Mouse (Mus musculus) intestine, embryonic 14.5 days (tissue): Measurements from ENCODE around the gene Gm48551. TPM values are rescaled to one million over a fixed set of nuclear protein-coding genes. Genes with fewer than 3 reads are reported as not detected.
A peak's percentile ranks its signal among the peaks of the same experiment; 100 is the strongest.

ENCODE experiments used
- ATAC-seq: fragments of 200-750 bp; cut with Nextera tagmentation; replicated peaks from 2 replicates; pipeline ENCODE4 v1.8.0; 2017; ENCODE audit warnings: low read depth, moderate number of reproducible peaks, moderate TSS enrichment, moderate library complexity; ENCODE audit not compliant: low FRiP score, low TSS enrichment
- DNase-seq: peaks from one replicate; pipeline ENCODE4 v3.0.0-alpha.2; 2018; ENCODE audit warnings: low spot score
- H3K27ac ChIP-seq: fragments of 300-500 bp; sonication (generic); 2 replicates; pipeline ENCODE4 v1.5.1; 2014; ENCODE audit warnings: low read depth, mild to moderate bottlenecking, control low read depth
- H3K27me3 ChIP-seq: fragments of 300-500 bp; sonication (generic); replicated peaks from 2 replicates; pipeline ENCODE4 v1.6.1; 2014; ENCODE audit warnings: low read length, control low read depth; ENCODE audit not compliant: control insufficient read depth, insufficient read depth
- H3K36me3 ChIP-seq: fragments of 300-500 bp; sonication (generic); 2 replicates; pipeline ENCODE4 v1.6.1; 2014; ENCODE audit warnings: low read length, control low read depth; ENCODE audit not compliant: control insufficient read depth, insufficient read depth
- H3K4me1 ChIP-seq: fragments of 300-500 bp; sonication (generic); replicated peaks from 2 replicates; pipeline ENCODE4 v1.6.1; 2014; ENCODE audit warnings: low read length, control low read depth, mixed read lengths; ENCODE audit not compliant: control insufficient read depth, insufficient read depth
- H3K4me2 ChIP-seq: fragments of 300-500 bp; sonication (generic); 2 replicates; pipeline ENCODE4 v1.6.1; 2014; ENCODE audit warnings: low read length
- H3K4me3 ChIP-seq: fragments of 300-500 bp; sonication (generic); 2 replicates; pipeline ENCODE4 v1.5.1; 2014; ENCODE audit warnings: low read depth, low read length, control low read depth, mixed read lengths
- H3K9ac ChIP-seq: fragments of 300-500 bp; sonication (generic); 2 replicates; pipeline ENCODE4 v1.6.1; 2014; ENCODE audit warnings: mild to moderate bottlenecking, low read length
- H3K9me3 ChIP-seq: fragments of 300-500 bp; sonication (generic); 2 replicates; pipeline ENCODE4 v1.6.1; 2016; ENCODE audit warnings: low read length, control low read depth; ENCODE audit not compliant: control insufficient read depth
- WGBS: fragments of 180-500 bp; shearing (Covaris S2); extraction: QIAGEN DNeasy Blood & Tissue Kit; methylation state at CpG from one replicate; pipeline ENCODE4 v1.1.7; 2014; 5-methylcytosine and 5-hydroxymethylcytosine counted together
- polyA plus RNA-seq: library from polyadenylated mRNA; unstranded; fragments of >200 nt; fragmentation: Nextera tagmentation; extraction: Ambion mirVana; gene quantifications from 2 replicates; pipeline ENCODE4 v1.2.1, GENCODE M21; 2014

Gm48551 gene
- polyA plus RNA-seq, 1 experiment from 2014 or later = 4.2 TPM

- H3K27ac ChIP-seq = no peak overlapping the region
- WGBS = 31% methylated on average over 9 of the region's 9 CpGs
- H3K4me3 ChIP-seq = no peak overlapping the region
- H3K4me1 ChIP-seq = peaks cover 39% of the 10 kb centered on the region
- no peak overlapping the region for H3K9ac ChIP-seq
- no peak overlapping the region for H3K4me2 ChIP-seq
- no peaks in the 10 kb centered on the region for H3K9me3 ChIP-seq
- no peaks in the 10 kb centered on the region for H3K27me3 ChIP-seq
- no peak for DNase-seq
- ATAC-seq = no peak
- peaks cover 56% of the 10 kb centered on the region for H3K36me3 ChIP-seq
Observed at GRCm38 (mm10) chr10:81404082-81404481, 19.8 kb downstream of the Gm48551 start.

GRCm38 (mm10) chr10:81404720-81405119 lies 20.5 kb downstream of the Gm48551 start:
- no peak for DNase-seq
- no peaks in the 10 kb centered on the region for H3K27me3 ChIP-seq
- no peak overlapping the region for H3K27ac ChIP-seq
- H3K9me3 ChIP-seq = no peaks in the 10 kb centered on the region
- peaks cover 50% of the 10 kb centered on the region for H3K36me3 ChIP-seq
- H3K4me2 ChIP-seq = no peak overlapping the region
- no peak overlapping the region for H3K9ac ChIP-seq
- H3K4me1 ChIP-seq = peaks cover 44% of the 10 kb centered on the region
- no peak overlapping the region for H3K4me3 ChIP-seq
- WGBS = 62% methylated on average over 18 of the region's 18 CpGs
- ATAC-seq = no peak

GRCm38 (mm10) chr10:81405588-81406201 lies 21.4 kb downstream of the Gm48551 start:
- no peaks in the 10 kb centered on the region for H3K9me3 ChIP-seq
- H3K9ac ChIP-seq = no peak overlapping the region
- ATAC-seq (no peak), DNase-seq (peak; percentile 76)
- H3K4me2 ChIP-seq = no peak overlapping the region
- H3K27me3 ChIP-seq = no peaks in the 10 kb centered on the region
- H3K27ac ChIP-seq = no peak overlapping the region
- H3K4me1 ChIP-seq = peaks cover 54% of the 10 kb centered on the region
- no peak overlapping the region for H3K4me3 ChIP-seq
- 50% methylated on average over 13 of the region's 13 CpGs for WGBS
- H3K36me3 ChIP-seq = peaks cover 40% of the 10 kb centered on the region

- WGBS = 41% methylated on average over 24 of the region's 24 CpGs
- Histone ChIP-seq H3K4me2 (peak overlapping the region; percentile 40), H3K4me1 (peaks cover 64% of the 10 kb centered on the region), H3K9ac (0 out of 2 replicates have a peak overlapping the region, but pooled peaks have one; percentile 20), H3K27ac (no peak overlapping the region), H3K36me3 (peaks cover 38% of the 10 kb centered on the region), H3K27me3 (no peaks in the 10 kb centered on the region), H3K9me3 (no peaks in the 10 kb centered on the region), H3K4me3 (peak overlapping the region; percentile 18)
- no peak for ATAC-seq
- DNase-seq = no peak
Observed at GRCm38 (mm10) chr10:81406504-81407440, 22.5 kb downstream of the Gm48551 start.

- peak; percentile 29 for ATAC-seq
- H3K4me1 ChIP-seq = peaks cover 66% of the 10 kb centered on the region
- DNase-seq = peak; percentile 87
- H3K4me2 ChIP-seq = peak overlapping the region; percentile 40
- H3K27ac ChIP-seq = no peak overlapping the region
- WGBS = 27% methylated on average over 31 of the region's 31 CpGs
- no peaks in the 10 kb centered on the region for H3K27me3 ChIP-seq
- no peaks in the 10 kb centered on the region for H3K9me3 ChIP-seq
- H3K4me3 ChIP-seq = peak overlapping the region; percentile 18
- H3K36me3 ChIP-seq = peaks cover 36% of the 10 kb centered on the region
- H3K9ac ChIP-seq = peak overlapping the region; percentile 20; the same call in 1 of the 2 replicates
Observed at GRCm38 (mm10) chr10:81407539-81408423, 23.5 kb downstream of the Gm48551 start.

GRCm38 (mm10) chr10:81408424-81408729 lies 24.1 kb downstream of the Gm48551 start:
- Histone ChIP-seq H3K4me2 (no peak overlapping the region), H3K36me3 (peaks cover 34% of the 10 kb centered on the region), H3K9me3 (no peaks in the 10 kb centered on the region), H3K27me3 (no peaks in the 10 kb centered on the region), H3K4me1 (peaks cover 66% of the 10 kb centered on the region), H3K9ac (no peak overlapping the region), H3K27ac (no peak overlapping the region), H3K4me3 (no peak overlapping the region; the same call in 1 of the 2 replicates)
- WGBS = 59% methylated on average over 13 of the region's 13 CpGs
- no peak for DNase-seq
- ATAC-seq = no peak

GRCm38 (mm10) chr10:81408871-81409291 lies 24.6 kb downstream of the Gm48551 start:
- Histone ChIP-seq H3K36me3 (peaks cover 34% of the 10 kb centered on the region), H3K9ac (no peak overlapping the region), H3K27me3 (no peaks in the 10 kb centered on the region), H3K4me3 (no peak overlapping the region), H3K4me1 (peaks cover 70% of the 10 kb centered on the region), H3K4me2 (no peak overlapping the region), H3K27ac (0 out of 2 replicates have a peak overlapping the region, but pooled peaks have one; percentile 51), H3K9me3 (no peaks in the 10 kb centered on the region)
- WGBS = 24% methylated on average over 9 of the region's 9 CpGs
- peak; percentile 85 for DNase-seq
- 0 out of 2 replicates have a peak, but pooled peaks have one; percentile 21 for ATAC-seq

- Histone ChIP-seq H3K4me1 (peaks cover 74% of the 10 kb centered on the region), H3K9ac (no peak overlapping the region), H3K27me3 (no peaks in the 10 kb centered on the region), H3K4me3 (no peak overlapping the region), H3K27ac (0 out of 2 replicates have a peak overlapping the region, but pooled peaks have one; percentile 51), H3K4me2 (no peak overlapping the region), H3K9me3 (no peaks in the 10 kb centered on the region), H3K36me3 (peaks cover 33% of the 10 kb centered on the region)
- WGBS = 23% methylated on average over 8 of the region's 8 CpGs
- DNase-seq = no peak
- no peak for ATAC-seq
Observed at GRCm38 (mm10) chr10:81409330-81409729, 25.1 kb downstream of the Gm48551 start.
